Mouse (Mus musculus): Measurements from ENCODE around the gene Rai1.

- TF ChIP-seq CHD2 (IDR thresholded peaks at IDR 0.05; ENCODE audit: low read depth, low read length): no peak
- no peak for TF ChIP-seq MAFK (IDR thresholded peaks at IDR 0.05; ENCODE audit: insufficient read depth, low read depth, low read length)
Observed at GRCm38 (mm10) chr11:60067646-60068045, 37.2 kb upstream of the Rai1 start.

Measured in ES-E14 (cell line).